Mouse (Mus musculus): ENCODE data around the gene Ctrc. TPM values are rescaled to one million over a fixed set of nuclear protein-coding genes. Genes with fewer than 3 reads are reported as not detected.

Gene Ctrc
- not detected in 2 replicates for polyA plus RNA-seq (2012; rRNA removed)

DNA sequence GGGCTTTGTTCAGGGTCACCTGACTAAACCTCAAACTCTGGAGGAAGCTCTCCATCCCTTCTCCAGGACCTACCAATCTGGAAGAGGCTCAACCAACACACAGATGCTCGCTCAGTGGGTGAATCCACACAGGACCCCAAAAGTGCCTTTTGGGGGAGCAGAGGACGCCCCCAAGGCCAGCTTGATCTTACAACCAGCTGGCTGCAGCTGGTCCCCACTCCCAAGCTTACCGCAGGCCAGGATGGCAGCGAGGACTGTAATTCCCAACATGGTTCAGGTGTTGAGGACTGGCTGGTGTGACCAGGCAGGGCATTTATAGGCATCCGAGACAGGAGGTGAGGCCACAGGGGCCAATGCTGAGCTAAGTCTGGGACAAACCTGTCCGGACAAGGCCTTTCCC is at the start of gene Ctrc:
Gene Ctrc, minus strand, starts transcription at position 361 of the 400 bp plus-strand sequence.

GRCm38 (mm10) chr4:141874601-141875460 is 28.7 kb upstream of the Ctrc start, which contains the start of gene Efhd2:
Gene Efhd2 (minus strand): TSS chr4:141874920.

GRCm38 (mm10) chr4:141826060-141826459 is 20.1 kb downstream of the Ctrc start, which contains the start of gene Cela2a:
Gene Cela2a (minus strand): TSS chr4:141826160.

GRCm38 (mm10) chr4:141793282-141794151 is 52.6 kb downstream of the Ctrc start, which contains the start of gene Casp9:
Gene Casp9 (plus strand): TSS chr4:141793612.

GRCm38 (mm10) chr4:141790524-141790990 is 55.6 kb downstream of the Ctrc start, which contains the start of gene Dnajc16:
Gene Dnajc16 (minus strand): TSS chr4:141790931.

Other genes with a start within 250 kb of the Ctrc start
- gene Fblim1, start 240.3 kb downstream of the Ctrc start, polyA plus RNA-seq (2012; rRNA removed) = 29.3 and 29.4 TPM in 2 replicates
- 0.26 and 0.36 TPM in 2 replicates for gene Tmem82, start 227.7 kb downstream of the Ctrc start, polyA plus RNA-seq (2012; rRNA removed)
- gene Slc25a34, start 222.5 kb downstream of the Ctrc start, polyA plus RNA-seq (2012; rRNA removed) = 1.1 and 1.4 TPM in 2 replicates
- 42.8 and 52.9 TPM in 2 replicates for gene Plekhm2, start 181.5 kb downstream of the Ctrc start, polyA plus RNA-seq (2012; rRNA removed)
- gene Rsc1a1, start 160.8 kb downstream of the Ctrc start, polyA plus RNA-seq (2012; rRNA removed) = 3.6 and 5.8 TPM in 2 replicates
- gene Ddi2, start 122.9 kb downstream of the Ctrc start, polyA plus RNA-seq (2012; rRNA removed) = 14.1 and 14.6 TPM in 2 replicates
- gene Agmat, start 99.7 kb downstream of the Ctrc start, polyA plus RNA-seq (2012; rRNA removed) = 0.04 TPM in 1 of 2 replicates, not detected in the other
- 19.4 and 20.3 TPM in 2 replicates for gene Dnajc16, start 55.4 kb downstream of the Ctrc start, polyA plus RNA-seq (2012; rRNA removed)
- 26.6 and 27.4 TPM in 2 replicates for gene Casp9, start 52.7 kb downstream of the Ctrc start, polyA plus RNA-seq (2012; rRNA removed)
- 0.23 and 0.25 TPM in 2 replicates for gene Cela2a, start 20.2 kb downstream of the Ctrc start, polyA plus RNA-seq (2012; rRNA removed)
- 50.4 and 55.8 TPM in 2 replicates for gene Efhd2, start 28.6 kb upstream of the Ctrc start, polyA plus RNA-seq (2012; rRNA removed)
- gene Fhad1, start 168.7 kb upstream of the Ctrc start, polyA plus RNA-seq (2012; rRNA removed) = 2.5 and 3.0 TPM in 2 replicates
- gene Tmem51, start 237.9 kb upstream of the Ctrc start, polyA plus RNA-seq (2012; rRNA removed) = 4.8 and 6.4 TPM in 2 replicates